Mouse (Mus musculus) midbrain, embryonic 16.5 days (tissue): ENCODE results near the gene Wbp11. TPM values are rescaled to one million over a fixed set of nuclear protein-coding genes. Genes with fewer than 3 reads are reported as not detected.

ENCODE experiments used
- ATAC-seq: fragments of 200-750 bp; cut with Nextera tagmentation; 2 replicates; pipeline ENCODE4 v1.8.0; 2017; ENCODE audit warnings: moderate TSS enrichment
- H3K27ac ChIP-seq: fragments of 300-500 bp; sonication (generic); 2 replicates; pipeline ENCODE4 v1.5.1; 2014; ENCODE audit warnings: mild to moderate bottlenecking, low read length, mixed read lengths
- H3K27me3 ChIP-seq: fragments of 300-500 bp; sonication (generic); 2 replicates; pipeline ENCODE4 v1.6.1; 2014; ENCODE audit warnings: low read depth, low read length, mixed read lengths; ENCODE audit not compliant: control insufficient read depth, insufficient read depth
- H3K36me3 ChIP-seq: fragments of 300-500 bp; sonication (generic); 2 replicates; pipeline ENCODE4 v1.6.1; 2014; ENCODE audit warnings: mild to moderate bottlenecking, low read length, moderate library complexity, mixed read lengths; ENCODE audit not compliant: control insufficient read depth, insufficient read depth
- H3K4me1 ChIP-seq: fragments of 300-500 bp; sonication (generic); 2 replicates; pipeline ENCODE4 v1.6.1; 2014; ENCODE audit warnings: mild to moderate bottlenecking, low read length, mixed read lengths; ENCODE audit not compliant: control insufficient read depth, insufficient read depth
- H3K4me2 ChIP-seq: fragments of 300-500 bp; sonication (generic); 2 replicates; pipeline ENCODE4 v1.6.1; 2014; ENCODE audit warnings: mild to moderate bottlenecking, low read length, mixed read lengths
- H3K4me3 ChIP-seq: fragments of 300-500 bp; sonication (generic); 2 replicates; pipeline ENCODE4 v1.5.1; 2014; ENCODE audit warnings: low read depth, mild to moderate bottlenecking, low read length, moderate library complexity, mixed read lengths
- H3K9ac ChIP-seq: fragments of 300-500 bp; sonication (generic); 2 replicates; pipeline ENCODE4 v1.6.1; 2014; ENCODE audit warnings: low read depth, low read length, mixed read lengths
- H3K9me3 ChIP-seq: fragments of 300-500 bp; sonication (generic); replicated peaks from 2 replicates; pipeline ENCODE4 v1.6.1; 2014; ENCODE audit warnings: mild to moderate bottlenecking, low read length, mixed read lengths; ENCODE audit not compliant: control insufficient read depth, poor library complexity, severe bottlenecking
- WGBS: fragments of 180-500 bp; shearing (Covaris S2); extraction: QIAGEN DNeasy Blood & Tissue Kit; methylation state at CpG from one replicate; pipeline ENCODE4 v1.1.7; 2014; 5-methylcytosine and 5-hydroxymethylcytosine counted together
- polyA plus RNA-seq: library from polyadenylated mRNA; unstranded; fragments of >200 nt; fragmentation: Nextera tagmentation; extraction: Ambion mirVana; gene quantifications from 2 replicates; pipeline ENCODE4 v1.2.1, GENCODE M21; 2015

Wbp11 gene
- polyA plus RNA-seq, 1 experiment from 2014 or later: 74.2 TPM

GRCm38 (mm10) chr6:136827116-136827515 lies 917 bp downstream of the Wbp11 start:
- no peak overlapping the region for H3K27ac ChIP-seq
- H3K4me1 ChIP-seq: peaks cover 11% of the 10 kb centered on the region
- no peaks in the 10 kb centered on the region for H3K9me3 ChIP-seq
- 20% methylated on average over 7 of the region's 7 CpGs for WGBS
- ATAC-seq: no peak
- peak overlapping the region; percentile 77 for H3K4me2 ChIP-seq
- peak overlapping the region; percentile 100 for H3K4me3 ChIP-seq
- peaks cover 7% of the 10 kb centered on the region; the same call in 1 of the 2 replicates for H3K27me3 ChIP-seq
- H3K9ac ChIP-seq: peak overlapping the region; percentile 98
- peaks cover 19% of the 10 kb centered on the region for H3K36me3 ChIP-seq

DNA sequence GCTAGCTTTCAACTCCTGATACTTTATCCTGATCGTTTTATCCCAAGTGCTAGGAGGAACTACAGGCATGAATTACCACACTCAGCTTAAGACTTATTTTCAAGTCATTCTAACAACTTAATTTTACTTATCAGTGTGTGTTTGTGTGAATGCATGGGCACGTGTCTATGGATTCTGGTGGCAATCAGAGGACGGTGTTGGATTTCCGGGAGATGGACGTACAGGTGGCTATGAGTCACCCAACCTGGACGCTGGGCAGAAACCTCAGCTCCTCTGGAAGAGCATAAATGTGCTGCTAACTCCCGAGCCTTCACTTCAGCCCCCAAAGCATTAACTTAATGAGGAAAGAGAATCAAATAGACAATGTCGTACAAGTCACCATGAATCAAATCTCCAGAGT lies 3.0 kb downstream of the Wbp11 start:
- peaks cover 36% of the 10 kb centered on the region for H3K36me3 ChIP-seq
- no peak overlapping the region for H3K9ac ChIP-seq
- 96% methylated on average over 8 of the region's 8 CpGs for WGBS
- peaks cover 11% of the 10 kb centered on the region for H3K4me1 ChIP-seq
- ATAC-seq: no peak
- H3K9me3 ChIP-seq: no peaks in the 10 kb centered on the region
- no peak overlapping the region for H3K27ac ChIP-seq
- H3K4me2 ChIP-seq: no peak overlapping the region
- no peak overlapping the region for H3K4me3 ChIP-seq
- H3K27me3 ChIP-seq: no peaks in the 10 kb centered on the region

DNA sequence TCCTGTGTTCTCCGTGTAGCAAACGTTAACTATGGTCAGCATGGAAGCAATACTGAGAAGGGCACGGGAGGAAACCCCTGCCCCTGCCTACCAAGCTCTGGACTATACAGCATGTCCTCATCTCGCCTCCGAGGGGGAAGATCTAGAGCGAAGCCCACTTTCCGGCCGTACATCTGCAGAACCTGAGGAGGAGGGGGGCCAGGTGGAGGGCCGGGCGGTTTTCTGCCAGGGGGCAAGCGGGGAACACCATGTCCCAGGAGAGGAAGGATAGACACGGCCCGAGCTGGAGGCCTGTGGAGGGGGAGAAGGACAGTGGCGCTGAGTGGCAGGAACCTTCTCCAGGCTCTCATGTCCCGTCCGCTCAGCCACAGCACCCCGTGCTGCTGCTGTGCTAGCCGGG lies 6.9 kb downstream of the Wbp11 start:
- no peak overlapping the region for H3K9ac ChIP-seq
- H3K4me2 ChIP-seq: no peak overlapping the region
- no peaks in the 10 kb centered on the region for H3K9me3 ChIP-seq
- ATAC-seq: no peak
- no peaks in the 10 kb centered on the region for H3K4me1 ChIP-seq
- WGBS: 93% methylated on average over 18 of the region's 18 CpGs
- no peak overlapping the region for H3K27ac ChIP-seq
- no peak overlapping the region for H3K4me3 ChIP-seq
- no peaks in the 10 kb centered on the region for H3K27me3 ChIP-seq
- peaks cover 61% of the 10 kb centered on the region for H3K36me3 ChIP-seq

- ATAC-seq: no peak
- no peak overlapping the region for H3K27ac ChIP-seq
- no peaks in the 10 kb centered on the region for H3K4me1 ChIP-seq
- H3K9me3 ChIP-seq: no peaks in the 10 kb centered on the region
- H3K9ac ChIP-seq: no peak overlapping the region
- 98% methylated on average over 21 of the region's 21 CpGs for WGBS
- no peak overlapping the region for H3K4me3 ChIP-seq
- no peak overlapping the region for H3K4me2 ChIP-seq
- peaks cover 66% of the 10 kb centered on the region for H3K36me3 ChIP-seq
- H3K27me3 ChIP-seq: no peaks in the 10 kb centered on the region
Measured at GRCm38 (mm10) chr6:136820381-136820780, 7.7 kb downstream of the Wbp11 start.

DNA sequence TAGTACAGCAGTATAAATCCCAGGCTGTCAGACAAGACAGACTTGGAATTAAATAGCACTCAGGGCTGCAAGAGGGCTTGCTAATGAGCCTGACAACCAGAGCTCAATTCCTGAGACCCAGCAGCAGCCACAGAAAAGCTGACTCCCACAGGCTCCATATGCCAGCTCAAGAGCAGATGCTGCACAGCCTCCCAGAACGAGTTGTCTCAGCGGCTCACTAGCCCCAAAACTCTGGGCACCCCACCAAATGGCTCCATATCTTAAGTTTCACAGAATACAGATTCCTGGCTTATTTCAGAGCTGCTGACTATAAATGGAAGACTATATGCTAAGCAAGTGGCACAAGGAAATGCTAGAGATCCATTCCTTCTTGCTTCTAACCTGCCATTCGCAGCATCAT lies 10.5 kb downstream of the Wbp11 start:
- Histone ChIP-seq H3K27ac (no peak overlapping the region), H3K27me3 (no peaks in the 10 kb centered on the region), H3K4me2 (no peak overlapping the region), H3K4me3 (no peak overlapping the region), H3K9ac (no peak overlapping the region), H3K4me1 (no peaks in the 10 kb centered on the region), H3K9me3 (no peaks in the 10 kb centered on the region), H3K36me3 (peaks cover 62% of the 10 kb centered on the region)
- no peak for ATAC-seq
- WGBS: 90% methylated on average over 3 of the region's 3 CpGs

- ATAC-seq: no peak
- WGBS: 95% methylated on average over 21 of the region's 21 CpGs
- H3K27me3 ChIP-seq: no peaks in the 10 kb centered on the region
- H3K27ac ChIP-seq: no peak overlapping the region
- H3K9ac ChIP-seq: no peak overlapping the region
- peaks cover 59% of the 10 kb centered on the region for H3K36me3 ChIP-seq
- no peaks in the 10 kb centered on the region for H3K9me3 ChIP-seq
- H3K4me3 ChIP-seq: no peak overlapping the region
- H3K4me2 ChIP-seq: no peak overlapping the region
- no peaks in the 10 kb centered on the region for H3K4me1 ChIP-seq
Measured at GRCm38 (mm10) chr6:136816826-136817225, 11.2 kb downstream of the Wbp11 start.

DNA sequence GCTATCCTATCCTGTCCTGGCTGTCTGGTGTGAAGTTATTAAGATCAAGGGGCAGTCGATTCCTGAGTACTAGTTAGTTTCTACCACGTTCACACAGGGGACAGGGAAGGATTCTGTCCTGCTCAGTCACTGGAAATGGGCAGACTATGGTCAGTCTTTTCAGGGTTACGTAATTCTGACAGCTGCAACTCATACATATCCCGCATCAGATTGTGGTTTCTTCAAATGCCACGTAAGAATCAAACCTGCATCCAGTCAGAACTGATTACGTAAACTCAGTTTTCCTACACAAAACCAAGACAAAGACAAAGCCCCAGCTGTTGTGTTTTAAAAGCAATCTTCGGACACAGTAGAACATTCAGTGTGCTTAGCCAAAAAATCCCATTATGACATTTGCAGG lies 12.7 kb downstream of the Wbp11 start:
- no peak for ATAC-seq
- Histone ChIP-seq H3K4me1 (no peaks in the 10 kb centered on the region), H3K9ac (no peak overlapping the region), H3K9me3 (no peaks in the 10 kb centered on the region), H3K4me2 (no peak overlapping the region), H3K27me3 (no peaks in the 10 kb centered on the region), H3K36me3 (peaks cover 51% of the 10 kb centered on the region), H3K27ac (no peak overlapping the region), H3K4me3 (no peak overlapping the region)
- 97% methylated on average over 7 of the region's 7 CpGs for WGBS

GRCm38 (mm10) chr6:136813117-136813516 lies 14.9 kb downstream of the Wbp11 start:
- Histone ChIP-seq H3K36me3 (peaks cover 41% of the 10 kb centered on the region), H3K4me3 (no peak overlapping the region), H3K27ac (no peak overlapping the region), H3K4me1 (peaks cover 11% of the 10 kb centered on the region), H3K9ac (no peak overlapping the region), H3K9me3 (no peaks in the 10 kb centered on the region), H3K4me2 (no peak overlapping the region), H3K27me3 (no peaks in the 10 kb centered on the region)
- WGBS: 53% methylated on average over 4 of the region's 4 CpGs
- ATAC-seq: no peak

DNA sequence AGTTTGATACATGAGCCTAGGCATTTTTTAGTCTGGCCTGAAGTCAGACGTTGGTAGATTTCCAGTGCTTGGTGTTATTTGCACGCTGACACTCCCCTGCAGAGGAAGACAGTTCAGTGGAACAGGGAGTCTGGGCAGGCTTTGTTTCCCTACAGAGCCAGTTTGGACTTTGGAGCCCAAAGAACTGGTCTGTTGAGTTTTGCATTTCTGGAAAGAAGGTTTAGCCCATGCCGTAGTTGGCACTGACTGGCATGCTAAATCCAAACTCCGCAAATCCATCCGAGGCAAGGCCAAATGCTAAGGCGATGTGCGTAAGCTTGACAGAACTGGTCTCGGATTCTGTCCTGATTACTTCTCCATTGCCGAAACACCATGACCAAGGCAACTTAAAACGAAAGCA lies 16.8 kb downstream of the Wbp11 start:
- Histone ChIP-seq H3K4me2 (no peak overlapping the region), H3K9ac (no peak overlapping the region), H3K27ac (no peak overlapping the region), H3K27me3 (no peaks in the 10 kb centered on the region), H3K9me3 (no peaks in the 10 kb centered on the region), H3K4me1 (peaks cover 14% of the 10 kb centered on the region), H3K36me3 (peaks cover 23% of the 10 kb centered on the region), H3K4me3 (no peak overlapping the region)
- no peak for ATAC-seq
- WGBS: 92% methylated on average over 10 of the region's 10 CpGs

- Histone ChIP-seq H3K36me3 (peaks cover 17% of the 10 kb centered on the region), H3K9ac (no peak overlapping the region), H3K4me3 (no peak overlapping the region), H3K4me1 (peaks cover 19% of the 10 kb centered on the region), H3K4me2 (peak overlapping the region; percentile 99; the same call in 1 of the 2 replicates), H3K27me3 (no peaks in the 10 kb centered on the region), H3K9me3 (no peaks in the 10 kb centered on the region), H3K27ac (no peak overlapping the region)
- 84% methylated on average over 13 of the region's 13 CpGs for WGBS
- no peak for ATAC-seq
Measured at GRCm38 (mm10) chr6:136809673-136810072, 18.4 kb downstream of the Wbp11 start.
